Mouse (Mus musculus) intestine, postnatal 0 days (tissue): ENCODE data around the gene Cx3cr1. TPM values are rescaled to one million over a fixed set of nuclear protein-coding genes. Genes with fewer than 3 reads are reported as not detected.

ENCODE experiments used
- ATAC-seq: fragments of 200-750 bp; cut with Nextera tagmentation; 2 replicates; pipeline ENCODE4 v1.8.0; 2017; ENCODE audit warnings: mild to moderate bottlenecking, moderate TSS enrichment, moderate library complexity
- H3K27ac ChIP-seq: fragments of 300-500 bp; sonication (generic); 2 replicates; pipeline ENCODE4 v1.5.1; 2014; ENCODE audit warnings: mild to moderate bottlenecking, low read depth, low read length, moderate library complexity
- H3K27me3 ChIP-seq: fragments of 300-500 bp; sonication (generic); replicated peaks from 2 replicates; pipeline ENCODE4 v1.6.1; 2014; ENCODE audit warnings: low read length, mixed read lengths; ENCODE audit not compliant: control insufficient read depth, insufficient read depth
- H3K36me3 ChIP-seq: fragments of 300-500 bp; sonication (generic); 2 replicates; pipeline ENCODE4 v1.6.1; 2014; ENCODE audit warnings: mild to moderate bottlenecking, moderate library complexity; ENCODE audit not compliant: control insufficient read depth, insufficient read depth
- H3K4me1 ChIP-seq: fragments of 300-500 bp; sonication (generic); replicated peaks from 2 replicates; pipeline ENCODE4 v1.6.1; 2014; ENCODE audit warnings: antibody characterized with exemption, low read length, mixed read lengths; ENCODE audit not compliant: control insufficient read depth, insufficient read depth
- H3K4me2 ChIP-seq: fragments of 300-500 bp; sonication (generic); replicated peaks from 2 replicates; pipeline ENCODE4 v1.6.1; 2014; ENCODE audit warnings: low read depth, mild to moderate bottlenecking, moderate library complexity
- H3K4me3 ChIP-seq: fragments of 300-500 bp; sonication (generic); 2 replicates; pipeline ENCODE4 v1.5.1; 2014; ENCODE audit warnings: low read depth, low read length
- H3K9ac ChIP-seq: fragments of 300-500 bp; sonication (generic); 2 replicates; pipeline ENCODE4 v1.6.1; 2014; ENCODE audit warnings: mild to moderate bottlenecking, low read depth, low read length
- H3K9me3 ChIP-seq: fragments of 300-500 bp; sonication (generic); 2 replicates; pipeline ENCODE4 v1.6.1; 2016; ENCODE audit warnings: mixed run types; ENCODE audit not compliant: control insufficient read depth
- CTCF ChIP-seq: sonication (generic); IDR thresholded peaks from 2 replicates; pipeline ENCODE4 v1.5.1; 2016; ENCODE audit warnings: low read depth, mild to moderate bottlenecking, control low read depth, antibody characterized with exemption, moderate library complexity
- WGBS: fragments of 180-500 bp; shearing (Covaris S2); extraction: QIAGEN DNeasy Blood & Tissue Kit; methylation state at CpG from one replicate; pipeline ENCODE4 v1.1.7; 2014; 5-methylcytosine and 5-hydroxymethylcytosine counted together
- polyA plus RNA-seq: library from polyadenylated mRNA; unstranded; fragments of >200 nt; fragmentation: Nextera tagmentation; extraction: Ambion mirVana; gene quantifications from 2 replicates; pipeline ENCODE4 v1.2.1, GENCODE M21; 2015

The Cx3cr1 gene
- polyA plus RNA-seq, 1 experiment from 2014 or later, result 5.4 TPM

- 95% methylated on average over 1 of the region's 1 CpGs for WGBS
- Histone ChIP-seq H3K27me3 (no peaks in the 10 kb centered on the region), H3K4me2 (no peak overlapping the region), H3K27ac (no peak overlapping the region), H3K9me3 (no peaks in the 10 kb centered on the region), H3K4me3 (no peak overlapping the region), H3K9ac (no peak overlapping the region), H3K36me3 (peaks cover 88% of the 10 kb centered on the region), H3K4me1 (no peaks in the 10 kb centered on the region)
- ATAC-seq, result no peak
- no peak for TF ChIP-seq CTCF
Observed at GRCm38 (mm10) chr9:119919858-119920257, 149.8 kb downstream of the Cx3cr1 start.

GRCm38 (mm10) chr9:119913087-119913838 lies 156.4 kb downstream of the Cx3cr1 start:
- ATAC-seq, result no peak
- Histone ChIP-seq H3K4me3 (no peak overlapping the region), H3K27ac (no peak overlapping the region), H3K4me1 (no peaks in the 10 kb centered on the region), H3K36me3 (peaks cover 83% of the 10 kb centered on the region), H3K27me3 (no peaks in the 10 kb centered on the region), H3K4me2 (no peak overlapping the region), H3K9ac (no peak overlapping the region), H3K9me3 (no peaks in the 10 kb centered on the region)
- WGBS, result 63% methylated on average over 10 of the region's 13 CpGs
- TF ChIP-seq CTCF, result peak; percentile 62

GRCm38 (mm10) chr9:119909931-119910330 lies 159.7 kb downstream of the Cx3cr1 start:
- WGBS, result 93% methylated on average over 3 of the region's 3 CpGs
- no peaks in the 10 kb centered on the region for H3K4me1 ChIP-seq
- no peak overlapping the region for H3K9ac ChIP-seq
- ATAC-seq, result no peak
- no peak overlapping the region for H3K4me3 ChIP-seq
- H3K27me3 ChIP-seq, result no peaks in the 10 kb centered on the region
- TF ChIP-seq CTCF, result no peak
- no peak overlapping the region for H3K4me2 ChIP-seq
- peaks cover 80% of the 10 kb centered on the region for H3K36me3 ChIP-seq
- H3K27ac ChIP-seq, result no peak overlapping the region
- H3K9me3 ChIP-seq, result no peaks in the 10 kb centered on the region

- WGBS, result 93% methylated on average over 3 of the region's 3 CpGs
Observed at GRCm38 (mm10) chr9:119908708-119909107, 161.0 kb downstream of the Cx3cr1 start.

GRCm38 (mm10) chr9:119902410-119903151 lies 167.1 kb downstream of the Cx3cr1 start:
- TF ChIP-seq CTCF, result no peak
- H3K27me3 ChIP-seq, result no peaks in the 10 kb centered on the region
- H3K4me1 ChIP-seq, result no peaks in the 10 kb centered on the region
- no peak overlapping the region for H3K9ac ChIP-seq
- no peak for ATAC-seq
- no peak overlapping the region for H3K27ac ChIP-seq
- no peaks in the 10 kb centered on the region for H3K9me3 ChIP-seq
- WGBS, result 82% methylated on average over 12 of the region's 12 CpGs
- no peak overlapping the region for H3K4me3 ChIP-seq
- H3K36me3 ChIP-seq, result peaks cover 41% of the 10 kb centered on the region
- H3K4me2 ChIP-seq, result no peak overlapping the region

More at GRCm38 (mm10) chr9:119908708-119909107, 161.0 kb downstream of the Cx3cr1 start:
- no peak overlapping the region for H3K27ac ChIP-seq
- H3K9me3 ChIP-seq, result no peaks in the 10 kb centered on the region
- H3K4me2 ChIP-seq, result no peak overlapping the region
- H3K4me3 ChIP-seq, result no peak overlapping the region
- TF ChIP-seq CTCF, result no peak
- H3K36me3 ChIP-seq, result peaks cover 80% of the 10 kb centered on the region
- H3K4me1 ChIP-seq, result no peaks in the 10 kb centered on the region
- ATAC-seq, result no peak
- no peaks in the 10 kb centered on the region for H3K27me3 ChIP-seq
- H3K9ac ChIP-seq, result no peak overlapping the region

GRCm38 (mm10) chr9:119899446-119899845 lies 170.2 kb downstream of the Cx3cr1 start:
- Histone ChIP-seq H3K36me3 (peaks cover 18% of the 10 kb centered on the region), H3K9ac (no peak overlapping the region), H3K9me3 (no peaks in the 10 kb centered on the region), H3K27me3 (no peaks in the 10 kb centered on the region), H3K4me3 (no peak overlapping the region), H3K27ac (no peak overlapping the region), H3K4me2 (no peak overlapping the region), H3K4me1 (peaks cover 6% of the 10 kb centered on the region)
- 74% methylated on average over 2 of the region's 2 CpGs for WGBS
- ATAC-seq, result no peak
- TF ChIP-seq CTCF, result no peak
